In the genomic region with DNA sequence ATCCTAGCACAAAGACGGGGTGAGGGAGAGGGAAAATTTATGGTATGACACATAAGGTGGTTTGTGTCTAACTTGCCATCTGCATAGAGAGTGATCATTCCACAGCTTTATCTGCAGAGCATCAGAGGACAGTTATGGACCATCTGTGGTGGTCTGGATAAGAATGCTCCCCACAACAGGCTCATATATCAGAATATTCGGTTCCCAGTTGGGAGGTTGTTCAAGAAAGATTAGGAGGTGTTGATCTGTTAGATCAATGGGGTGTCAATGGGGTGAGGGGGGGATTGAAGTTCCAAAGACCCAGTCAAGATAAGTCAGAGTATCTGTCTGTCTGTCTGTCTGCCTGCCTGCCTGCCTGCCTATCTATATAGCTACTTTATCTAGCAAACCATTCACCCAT, we compare ENCODE assay signal across 20 mouse cellular contexts.
DNase-seq lines count a peak whose midpoint lies in the region; ATAC-seq lines count a peak whose summit lies in the region.
"Had no signal": no experiment of that assay in that cellular context is flagged by ENCODE, and none has a peak within 500 bp of the region (broad histone marks: within the 10 kb centered on the region; RNA-seq: fewer than 3 reads in every experiment).

No protein-coding gene starts in this region.

- H3K4me1 ChIP-seq in liver, embryonic 11.5 days (replicated peaks; ENCODE audit: control insufficient read depth, insufficient read depth, low read length): peaks cover 13% of the 10 kb centered on the region
- H3K4me1 ChIP-seq in liver, embryonic 15.5 days (replicated peaks): peaks cover 39% of the 10 kb centered on the region
- peaks cover 17% of the 10 kb centered on the region for H3K4me1 ChIP-seq in forebrain, embryonic 10.5 days

- WGBS in liver, embryonic 11.5 days: 50% methylated on average over 2 of the region's 2 CpGs
- WGBS in liver, embryonic 15.5 days (ENCODE audit: insufficient replicate concordance): 30% methylated on average over 2 of the region's 2 CpGs
- 86% methylated on average over 2 of the region's 2 CpGs for WGBS in forebrain, embryonic 10.5 days

- H3K27ac ChIP-seq in liver, embryonic 11.5 days (ENCODE audit: low read depth, low read length): no peak overlapping the region
- no peak overlapping the region for H3K27ac ChIP-seq in liver, embryonic 15.5 days (replicated peaks)
- no peak overlapping the region for H3K27ac ChIP-seq in forebrain, embryonic 10.5 days
- H3K27ac ChIP-seq: embryonic facial prominence, embryonic 15.5 days; forebrain, embryonic 15.5 days; heart, adult 2 months; heart, embryonic 15.5 days; hindbrain, embryonic 10.5 days; hindbrain, embryonic 14.5 days had no signal

- no peaks in the 10 kb centered on the region for H3K9me3 ChIP-seq in liver, embryonic 11.5 days (ENCODE audit: control insufficient read depth, low read length)
- H3K9me3 ChIP-seq in liver, embryonic 15.5 days (replicated peaks): no peaks in the 10 kb centered on the region
- H3K9me3 ChIP-seq in forebrain, embryonic 10.5 days: no peaks in the 10 kb centered on the region
- H3K9me3 ChIP-seq: embryonic facial prominence, embryonic 15.5 days; forebrain, embryonic 15.5 days; heart, embryonic 15.5 days; hindbrain, embryonic 10.5 days had no signal

- ATAC-seq in liver, embryonic 11.5 days (replicated peaks; ENCODE audit: low FRiP score): peak; percentile 75
- ATAC-seq in liver, embryonic 15.5 days (ENCODE audit: insufficient read depth): peak; percentile 23
- ATAC-seq in megakaryocyte-erythroid progenitor cell, adult 5-6 weeks (replicated peaks; ENCODE audit: low FRiP score, low TSS enrichment, poor library complexity, severe bottlenecking): peak; percentile 47; the same call in 1 of the 2 replicates
- ATAC-seq: forebrain, embryonic 15.5 days had no signal

- no peak overlapping the region for H3K4me3 ChIP-seq in liver, embryonic 11.5 days (ENCODE audit: low read depth, low read length)
- H3K4me3 ChIP-seq in liver, embryonic 15.5 days (replicated peaks): no peak overlapping the region
- no peak overlapping the region for H3K4me3 ChIP-seq in forebrain, embryonic 10.5 days
- H3K4me3 ChIP-seq: embryonic facial prominence, embryonic 15.5 days; erythroblast, embryonic 14.5 days; forebrain, embryonic 15.5 days; heart, adult 2 months; heart, embryonic 15.5 days; hindbrain, embryonic 10.5 days had no signal

- no peaks in the 10 kb centered on the region; the same call in 1 of the 2 replicates for H3K36me3 ChIP-seq in liver, embryonic 11.5 days (ENCODE audit: control insufficient read depth, insufficient read depth, low read length)
- no peaks in the 10 kb centered on the region for H3K36me3 ChIP-seq in liver, embryonic 15.5 days (replicated peaks)
- peaks cover 7% of the 10 kb centered on the region for H3K36me3 ChIP-seq in forebrain, embryonic 10.5 days (replicated peaks)
- H3K36me3 ChIP-seq: heart, embryonic 15.5 days had no signal

- H3K27me3 ChIP-seq in liver, embryonic 11.5 days (replicated peaks; ENCODE audit: control insufficient read depth, insufficient read depth, low read length): no peaks in the 10 kb centered on the region
- H3K27me3 ChIP-seq in liver, embryonic 15.5 days: no peaks in the 10 kb centered on the region
- no peaks in the 10 kb centered on the region for H3K27me3 ChIP-seq in forebrain, embryonic 10.5 days (ENCODE audit: poor library complexity, severe bottlenecking)
- H3K27me3 ChIP-seq: embryonic facial prominence, embryonic 15.5 days; forebrain, embryonic 15.5 days; heart, embryonic 15.5 days had no signal

- no peak for DNase-seq in liver, embryonic 11.5 days (ENCODE audit: low spot score)
- no peak for DNase-seq in liver
- DNase-seq in kidney, postnatal 4 days: no peak
- DNase-seq in forebrain, embryonic 10.5 days (ENCODE audit: extremely low spot score, low spot score): no peak
- DNase-seq in urinary bladder, adult 18-20 months (ENCODE audit: low spot score in 2 of 2): no peak
- DNase-seq: adrenal gland, postnatal 10 days; cerebellum, adult 11 months; cerebellum, adult 8-10 months; cerebellum, postnatal 14 days; embryo, embryonic 11 days; heart, adult 2 months had no signal

- no peak overlapping the region for H3K9ac ChIP-seq in liver, embryonic 11.5 days (ENCODE audit: low read depth, low read length)
- no peak overlapping the region for H3K9ac ChIP-seq in liver, embryonic 15.5 days
- H3K9ac ChIP-seq: embryonic facial prominence, embryonic 15.5 days; forebrain, embryonic 15.5 days; heart, embryonic 15.5 days; hindbrain, embryonic 14.5 days had no signal

- no peak overlapping the region for H3K4me2 ChIP-seq in liver, embryonic 11.5 days
- no peak overlapping the region for H3K4me2 ChIP-seq in liver, embryonic 15.5 days
- H3K4me2 ChIP-seq: embryonic facial prominence, embryonic 15.5 days; forebrain, embryonic 15.5 days; heart, embryonic 11.5 days; heart, embryonic 15.5 days; hindbrain, embryonic 14.5 days had no signal

Comparison
In these comparisons a context has a peak if more than half of its experiments do, and no peak if none do; other contexts are left out.
1. ATAC-seq: peak in every context shown above with its lines; median percentile 75 in liver, embryonic 11.5 days; 47 in megakaryocyte-erythroid progenitor cell, adult 5-6 weeks; 23 in liver, embryonic 15.5 days.